Mouse (Mus musculus) spleen, adult 2 months (tissue): ENCODE data around the gene Sar1a. TPM values are rescaled to one million over a fixed set of nuclear protein-coding genes. Genes with fewer than 3 reads are reported as not detected.

Experiments used
- DNase-seq, 2 experiments: peaks; one replicate each; pipeline versions ENCODE4 v3.0.0 to v3.0.0-alpha.2; 2012 to 2021; ENCODE audit warnings: low spot score in 2 of 2, low read depth in 1 of 2
- H3K27ac ChIP-seq: fragments of 200-500 bp; 2 replicates; pipeline ENCODE4 v1.5.1; 2012; ENCODE audit warnings: low read length, inconsistent platforms; ENCODE audit not compliant: insufficient read depth
- H3K27me3 ChIP-seq: fragments of 200-500 bp; 2 replicates; pipeline ENCODE4 v1.6.1; 2012; ENCODE audit warnings: mild to moderate bottlenecking, moderate library complexity, low read length, inconsistent platforms; ENCODE audit not compliant: control insufficient read depth, insufficient read depth
- H3K36me3 ChIP-seq: fragments of 200-500 bp; 2 replicates; pipeline ENCODE4 v1.6.1; 2012; ENCODE audit warnings: mild to moderate bottlenecking, low read length, inconsistent platforms; ENCODE audit not compliant: control insufficient read depth, insufficient read depth
- H3K4me1 ChIP-seq: fragments of 200-500 bp; 2 replicates; pipeline ENCODE4 v1.6.1; 2011; ENCODE audit warnings: inconsistent platforms; ENCODE audit not compliant: control insufficient read depth, insufficient read depth, insufficient read length
- H3K4me3 ChIP-seq: fragments of 200-500 bp; 2 replicates; pipeline ENCODE4 v1.5.1; 2011; ENCODE audit warnings: mild to moderate bottlenecking, inconsistent platforms; ENCODE audit not compliant: insufficient read depth, insufficient read length; ENCODE audit errors: extremely low read depth
- CTCF ChIP-seq: fragments of 200-500 bp; IDR thresholded peaks from 2 replicates; pipeline ENCODE4 v1.5.1; 2011; ENCODE audit warnings: mild to moderate bottlenecking, inconsistent platforms; ENCODE audit not compliant: insufficient read depth, insufficient read length, insufficient replicate concordance; ENCODE audit errors: extremely low read depth
- POLR2A ChIP-seq: fragments of 200-500 bp; IDR thresholded peaks from 2 replicates; pipeline ENCODE4 v1.6.1; 2011; ENCODE audit warnings: low read depth, low read length, inconsistent platforms
- WGBS: fragments of 180-500 bp; shearing (Covaris S2); methylation state at CpG from one replicate; pipeline ENCODE4 v1.1.7; 2018; 5-methylcytosine and 5-hydroxymethylcytosine counted together
- polyA plus RNA-seq: library from polyadenylated mRNA; depleted of rRNA; stranded (reverse); fragments of >200 nt; gene quantifications from 2 replicates; pipeline ENCODE4 v1.2.3, GENCODE M21; 2012

The Sar1a gene
- polyA plus RNA-seq, 1 experiment: 42.7 TPM

DNA sequence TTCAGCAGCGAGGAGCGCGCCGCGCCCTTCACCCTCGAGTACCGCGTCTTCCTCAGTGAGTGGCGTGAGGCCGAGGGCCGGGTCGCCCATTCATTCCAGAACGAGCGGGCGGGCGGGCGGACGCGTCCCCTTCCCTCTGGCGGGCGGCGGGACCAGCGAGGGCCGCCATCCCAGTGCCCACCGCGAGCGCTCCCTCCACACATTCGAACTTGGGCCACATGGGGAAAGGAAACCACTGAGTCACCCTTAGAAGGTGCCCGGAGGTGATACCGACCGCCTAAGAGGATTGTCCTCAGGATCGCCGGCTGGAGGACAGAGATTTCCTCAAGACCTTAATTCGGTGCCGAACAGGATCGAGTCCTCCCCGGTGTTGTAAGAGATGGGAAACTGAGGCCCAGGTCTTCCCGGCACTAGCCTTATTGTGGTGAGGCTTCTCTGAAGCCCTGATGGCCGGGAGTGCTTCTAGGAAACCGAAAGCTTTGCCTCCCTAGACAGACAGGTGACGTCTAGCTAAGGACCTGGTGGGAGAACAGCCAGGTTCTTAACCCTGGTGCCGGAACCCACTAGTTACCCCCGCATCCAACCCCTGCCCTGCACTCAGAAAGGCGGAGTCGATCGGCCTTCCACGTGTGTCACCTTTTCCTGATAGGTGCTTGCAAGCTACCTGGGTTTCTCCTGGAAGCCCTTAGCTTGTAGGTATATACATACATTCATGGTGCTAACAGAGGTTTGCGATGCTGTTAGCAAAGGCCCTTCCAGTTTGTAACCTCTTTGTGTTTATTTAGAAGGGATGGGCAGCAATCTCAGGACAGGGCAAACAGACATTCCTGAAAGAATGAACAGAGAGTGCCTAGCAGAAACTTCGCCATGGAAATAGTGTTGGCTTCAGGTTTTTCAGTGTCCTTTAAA is 31.1 kb upstream of the Sar1a start:
- H3K4me3 ChIP-seq: peak overlapping the region; percentile 97
- WGBS: 3% methylated on average over 38 of the region's 49 CpGs
- DNase-seq: no peak
- TF ChIP-seq CTCF (no peak), POLR2A (no peak)
- peak overlapping the region; percentile 26; the same call in 1 of the 2 replicates for H3K27ac ChIP-seq
- no peaks in the 10 kb centered on the region for H3K36me3 ChIP-seq
- H3K4me1 ChIP-seq: no peaks in the 10 kb centered on the region
- H3K27me3 ChIP-seq: no peaks in the 10 kb centered on the region

DNA sequence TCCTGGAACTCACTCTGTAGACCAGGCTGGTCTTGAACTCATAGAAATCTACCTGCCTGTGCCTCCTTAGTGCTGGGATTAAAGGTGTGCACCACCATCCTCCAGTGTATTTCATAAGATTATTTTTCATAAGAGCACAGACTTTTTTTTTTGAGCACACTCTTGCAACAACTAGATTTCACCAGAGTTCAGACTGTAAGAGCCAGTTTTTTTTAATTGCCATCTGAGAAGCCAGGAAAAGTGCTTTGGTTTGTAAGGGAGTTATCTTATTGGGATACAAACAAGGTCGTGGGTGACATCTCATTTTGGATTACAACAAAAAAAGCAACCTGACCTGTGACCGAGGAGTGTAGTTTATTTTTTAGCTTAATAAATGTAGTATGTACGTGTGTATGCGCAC is 26.0 kb upstream of the Sar1a start:
- Histone ChIP-seq H3K27me3 (no peaks in the 10 kb centered on the region), H3K36me3 (0 out of 2 replicates have a peak, but pooled peaks cover 1% of the 10 kb centered on the region), H3K27ac (no peak overlapping the region), H3K4me3 (no peak overlapping the region), H3K4me1 (no peaks in the 10 kb centered on the region)
- TF ChIP-seq CTCF (no peak), POLR2A (no peak)
- no peak for DNase-seq
- 87% methylated on average over 4 of the region's 4 CpGs for WGBS

DNA sequence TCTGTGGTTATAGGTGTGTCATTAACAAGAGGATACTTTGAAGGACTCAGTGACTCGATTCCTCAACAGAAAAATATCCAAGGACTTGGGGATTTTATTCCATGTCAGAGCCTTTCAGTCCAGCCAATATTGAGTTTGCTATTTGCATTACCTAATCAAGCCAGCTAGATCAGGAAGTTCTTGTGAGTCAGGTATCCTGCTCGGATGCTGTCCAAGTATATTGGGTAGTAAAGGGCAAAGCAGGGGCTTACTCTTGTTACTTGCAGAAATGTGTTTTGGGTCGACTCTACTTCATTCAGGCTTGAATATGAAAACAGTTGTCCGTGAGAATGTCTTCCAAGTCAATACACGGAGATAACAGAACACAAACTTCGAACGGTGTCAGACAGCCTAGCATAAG is 25.4 kb upstream of the Sar1a start:
- no peak overlapping the region for H3K4me3 ChIP-seq
- no peaks in the 10 kb centered on the region for H3K4me1 ChIP-seq
- 73% methylated on average over 7 of the region's 7 CpGs for WGBS
- no peak overlapping the region for H3K27ac ChIP-seq
- no peaks in the 10 kb centered on the region for H3K27me3 ChIP-seq
- 0 out of 2 replicates have a peak, but pooled peaks cover 1% of the 10 kb centered on the region for H3K36me3 ChIP-seq
- no peak for DNase-seq
- no peak for TF ChIP-seq CTCF
- TF ChIP-seq POLR2A: no peak

DNA sequence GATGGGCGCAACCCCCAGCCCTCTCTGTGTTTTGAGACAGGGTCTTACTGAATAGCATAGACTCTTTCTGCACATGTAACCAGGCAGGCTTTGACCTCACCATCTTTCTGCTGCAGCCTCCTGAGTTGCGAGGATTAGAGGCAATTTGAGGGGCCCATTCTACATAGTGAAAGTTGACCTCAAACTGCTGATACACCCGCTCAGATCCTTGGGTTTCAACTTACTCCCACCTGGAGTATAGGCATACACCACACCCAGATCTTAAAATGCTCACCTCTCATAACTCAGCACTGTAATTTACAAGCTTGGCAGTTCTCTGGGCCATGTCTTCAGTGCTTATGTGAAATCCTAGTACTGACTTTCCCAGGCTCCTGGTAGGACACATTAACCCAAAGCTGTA is 24.9 kb upstream of the Sar1a start:
- WGBS: 87% methylated on average over 3 of the region's 3 CpGs
- Histone ChIP-seq H3K36me3 (0 out of 2 replicates have a peak, but pooled peaks cover 1% of the 10 kb centered on the region), H3K27me3 (no peaks in the 10 kb centered on the region), H3K4me1 (no peaks in the 10 kb centered on the region), H3K27ac (no peak overlapping the region), H3K4me3 (no peak overlapping the region)
- DNase-seq: no peak
- TF ChIP-seq POLR2A (no peak), CTCF (no peak)

DNA sequence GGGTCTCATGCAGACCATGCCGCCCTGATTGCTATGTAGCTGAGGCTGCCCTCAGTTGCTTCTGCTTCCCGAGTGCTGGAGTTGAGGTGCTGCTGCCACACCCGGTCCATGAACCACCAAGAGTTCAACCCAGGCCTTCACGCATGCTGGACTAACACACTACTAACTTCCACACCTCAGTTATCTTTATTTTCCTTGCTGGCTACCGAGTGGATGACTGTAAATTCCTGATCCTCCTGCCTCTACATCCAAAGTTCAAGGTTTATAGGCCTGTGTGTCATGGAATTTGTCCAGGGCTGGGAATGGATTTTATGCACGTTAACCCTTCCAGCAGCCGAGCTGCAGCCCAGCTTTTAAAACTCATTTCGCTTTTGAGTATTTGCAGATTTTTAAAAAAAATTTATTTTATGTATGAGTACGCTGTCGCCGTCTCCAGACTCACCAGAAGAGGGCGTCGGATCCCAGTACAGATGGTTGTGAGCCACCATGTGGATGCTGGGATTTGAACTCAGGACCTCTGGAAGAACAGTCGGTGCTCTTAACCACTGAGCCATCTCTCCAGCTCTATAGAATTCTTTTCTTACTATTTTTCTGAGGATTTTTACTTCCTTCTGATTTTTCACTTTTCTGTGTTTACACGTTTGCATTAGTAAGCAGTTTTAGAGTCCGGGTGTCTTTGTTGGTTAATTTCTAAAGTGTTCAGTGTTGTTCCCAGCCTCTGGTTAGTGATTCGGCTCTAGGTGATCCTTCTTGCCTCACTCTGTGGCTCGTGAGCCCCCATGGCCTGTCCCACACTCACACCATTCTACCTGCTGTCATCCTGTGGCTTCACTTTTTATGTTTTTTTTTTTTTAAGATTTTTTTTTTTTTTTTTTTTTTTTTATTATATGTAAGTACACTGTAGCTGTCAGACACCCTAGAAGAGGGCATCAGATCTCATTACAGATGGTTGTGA is 22.9 kb upstream of the Sar1a start:
- Histone ChIP-seq H3K4me3 (no peak overlapping the region), H3K27me3 (no peaks in the 10 kb centered on the region), H3K4me1 (no peaks in the 10 kb centered on the region), H3K36me3 (peaks cover 3% of the 10 kb centered on the region; the same call in 1 of the 2 replicates), H3K27ac (no peak overlapping the region)
- TF ChIP-seq POLR2A: no peak
- TF ChIP-seq CTCF: no peak
- WGBS: 92% methylated on average over 18 of the region's 18 CpGs
- no peak for DNase-seq

DNA sequence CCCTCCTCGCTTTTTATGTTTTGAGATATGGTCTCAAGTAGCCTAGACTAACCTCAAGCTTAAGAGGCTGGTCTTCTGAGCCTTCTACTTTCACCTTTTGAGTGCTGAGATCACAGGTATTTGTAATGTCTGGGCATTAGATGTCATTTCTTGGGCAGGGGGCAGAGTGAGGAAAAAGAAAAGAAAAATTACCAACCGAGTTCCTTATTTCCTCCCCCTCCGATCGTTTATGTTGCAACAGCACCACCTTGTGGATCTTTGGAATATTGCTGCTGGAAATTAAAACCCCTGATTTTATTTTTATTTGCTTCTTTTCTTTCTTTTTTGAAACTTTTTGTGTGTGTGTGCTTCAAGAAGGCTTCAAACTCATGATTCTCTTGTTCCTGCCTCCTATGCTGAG is 22.1 kb upstream of the Sar1a start:
- 22% methylated on average over 4 of the region's 4 CpGs for WGBS
- TF ChIP-seq CTCF (peak; percentile 34; the same call in 1 of the 2 replicates), POLR2A (no peak)
- peak; percentile 20 to 38 for DNase-seq
- H3K4me3 ChIP-seq: no peak overlapping the region
- no peaks in the 10 kb centered on the region for H3K4me1 ChIP-seq
- no peak overlapping the region for H3K27ac ChIP-seq
- peaks cover 3% of the 10 kb centered on the region for H3K36me3 ChIP-seq
- no peaks in the 10 kb centered on the region for H3K27me3 ChIP-seq
